Mouse (Mus musculus) kidney, postnatal 0 days (tissue): Measurements from ENCODE around the gene Ada. TPM values are rescaled to one million over a fixed set of nuclear protein-coding genes. Genes with fewer than 3 reads are reported as not detected.
"Not testable (repeated sequence)": the region's sequence is repeated elsewhere in the genome, so short reads cannot be mapped to it uniquely, and the experiment has no call there.

Experiments
- ATAC-seq: fragments of 200-750 bp; cut with Nextera tagmentation; replicated peaks from 2 replicates; pipeline ENCODE4 v1.8.0; 2017; ENCODE audit warnings: low read depth, moderate number of reproducible peaks, moderate TSS enrichment, moderate library complexity; ENCODE audit not compliant: low FRiP score
- DNase-seq: peaks from one replicate; pipeline ENCODE4 v3.0.0-alpha.2; 2016; ENCODE audit warnings: low spot score
- H3K27ac ChIP-seq: fragments of 300-500 bp; sonication (generic); 2 replicates; pipeline ENCODE4 v1.5.1; 2014; ENCODE audit warnings: mild to moderate bottlenecking
- H3K27me3 ChIP-seq: fragments of 300-500 bp; sonication (generic); 2 replicates; pipeline ENCODE4 v1.6.1; 2014; ENCODE audit warnings: low read length, mixed read lengths; ENCODE audit not compliant: insufficient read depth
- H3K36me3 ChIP-seq: fragments of 300-500 bp; sonication (generic); 2 replicates; pipeline ENCODE4 v1.6.1; 2014; ENCODE audit warnings: low read length, mixed read lengths; ENCODE audit not compliant: insufficient read depth
- H3K4me1 ChIP-seq: fragments of 300-500 bp; sonication (generic); replicated peaks from 2 replicates; pipeline ENCODE4 v1.6.1; 2014; ENCODE audit warnings: antibody characterized with exemption, low read length, mixed read lengths; ENCODE audit not compliant: insufficient read depth
- H3K4me2 ChIP-seq: fragments of 300-500 bp; sonication (generic); 2 replicates; pipeline ENCODE4 v1.6.1; 2014; ENCODE audit warnings: mild to moderate bottlenecking, low read length, moderate library complexity, mixed read lengths
- H3K4me3 ChIP-seq: fragments of 300-500 bp; sonication (generic); replicated peaks from 2 replicates; pipeline ENCODE4 v1.5.1; 2014; ENCODE audit warnings: low read depth, low read length
- H3K9ac ChIP-seq: fragments of 300-500 bp; sonication (generic); 2 replicates; pipeline ENCODE4 v1.6.1; 2014; ENCODE audit warnings: low read depth, low read length
- H3K9me3 ChIP-seq: fragments of 300-500 bp; sonication (generic); replicated peaks from 2 replicates; pipeline ENCODE4 v1.6.1; 2016; ENCODE audit warnings: low read length, inconsistent platforms, mixed read lengths
- CTCF ChIP-seq: IDR thresholded peaks from 2 replicates; pipeline ENCODE4 v1.5.1; 2016; ENCODE audit warnings: antibody characterized with exemption, low read depth, mild to moderate bottlenecking, moderate library complexity
- WGBS: fragments of 180-500 bp; shearing (Covaris S2); extraction: QIAGEN DNeasy Blood & Tissue Kit; methylation state at CpG from one replicate; pipeline ENCODE4 v1.1.7; 2014; 5-methylcytosine and 5-hydroxymethylcytosine counted together
- polyA plus RNA-seq: library from polyadenylated mRNA; unstranded; fragments of >200 nt; fragmentation: Nextera tagmentation; extraction: Ambion mirVana; gene quantifications from 2 replicates; pipeline ENCODE4 v1.2.1, GENCODE M21; 2015

The Ada gene
- polyA plus RNA-seq, 1 experiment from 2014 or later: 7.7 TPM

DNA sequence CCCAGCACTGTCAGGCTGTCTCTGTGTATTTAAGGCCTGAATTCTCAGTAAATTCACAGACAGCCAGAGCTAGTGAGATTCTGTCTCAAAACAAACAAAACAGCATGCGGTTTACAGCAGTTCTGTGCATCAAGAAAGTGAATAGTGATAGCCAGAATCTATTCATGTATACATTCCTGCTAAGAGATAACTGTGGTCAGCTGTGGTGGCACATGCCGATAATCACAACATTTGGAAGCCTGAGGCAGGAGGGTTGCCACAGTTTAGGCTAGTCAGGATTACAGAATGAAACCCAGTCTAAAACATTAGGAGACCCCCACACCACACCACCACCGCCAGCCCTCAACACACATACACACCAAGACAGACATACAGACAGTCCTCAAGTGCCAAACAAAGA, 60.3 kb downstream of the Ada start:
- Histone ChIP-seq H3K27me3 (no peaks in the 10 kb centered on the region), H3K4me3 (no peak overlapping the region), H3K9ac (no peak overlapping the region), H3K4me1 (peaks cover 33% of the 10 kb centered on the region), H3K36me3 (no peaks in the 10 kb centered on the region), H3K27ac (peak overlapping the region; percentile 11; the same call in 1 of the 2 replicates), H3K4me2 (no peak overlapping the region), H3K9me3 (no peaks in the 10 kb centered on the region)
- no peak for TF ChIP-seq CTCF
- no peak for DNase-seq
- no peak for ATAC-seq
- 75% methylated on average over 3 of the region's 3 CpGs for WGBS

DNA sequence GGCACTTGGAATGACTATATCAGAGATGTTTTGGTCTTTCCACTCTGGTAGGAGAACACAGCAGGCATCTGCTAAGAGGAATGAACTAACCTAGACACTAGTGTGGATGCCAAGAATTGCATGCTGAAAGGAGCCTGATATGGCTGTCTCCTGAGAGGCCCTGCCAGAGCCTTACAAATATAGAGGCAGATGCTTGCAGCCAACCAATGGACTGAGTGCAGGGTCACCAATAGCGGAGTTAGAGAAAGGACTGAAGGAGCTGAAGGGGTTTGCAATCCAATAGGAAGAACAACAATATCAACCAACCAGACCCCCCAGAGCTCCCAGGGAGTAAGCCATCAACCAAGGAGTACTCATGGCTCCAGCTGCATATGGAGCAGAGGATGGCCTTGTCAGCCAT, 61.7 kb downstream of the Ada start:
- ATAC-seq, H3K27ac ChIP-seq, H3K9me3 ChIP-seq, H3K9ac ChIP-seq, DNase-seq, H3K4me2 ChIP-seq, H3K36me3 ChIP-seq, H3K27me3 ChIP-seq, H3K4me3 ChIP-seq: not testable (repeated sequence)
- H3K4me1 ChIP-seq: peaks cover 26% of the 10 kb centered on the region
- 100% methylated on average over 1 of the region's 1 CpGs for WGBS

DNA sequence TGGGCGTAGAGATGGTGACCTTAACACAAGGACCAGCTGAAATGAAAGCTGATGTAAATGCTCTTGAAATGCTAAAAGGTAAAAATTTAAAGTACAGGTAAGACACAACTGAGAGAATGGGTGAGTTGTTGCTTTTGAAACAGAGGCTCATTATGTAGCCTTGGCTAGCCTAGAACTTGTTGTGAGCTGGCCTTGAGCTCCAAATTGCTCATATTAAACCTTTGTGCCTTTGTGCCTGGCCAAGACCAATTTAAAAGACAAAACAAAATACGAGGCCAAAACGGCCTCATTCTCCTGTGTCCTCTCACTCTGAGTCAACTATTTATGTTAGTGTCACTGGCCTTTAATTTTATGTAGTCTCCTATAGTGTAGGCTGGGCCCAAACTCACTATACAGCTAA, 63.2 kb downstream of the Ada start:
- ATAC-seq (no peak), DNase-seq (no peak)
- H3K4me2 ChIP-seq: no peak overlapping the region
- TF ChIP-seq CTCF: no peak
- 53% methylated on average over 3 of the region's 3 CpGs for WGBS
- no peaks in the 10 kb centered on the region for H3K9me3 ChIP-seq
- no peak overlapping the region for H3K4me3 ChIP-seq
- H3K27ac ChIP-seq: no peak overlapping the region
- H3K36me3 ChIP-seq: no peaks in the 10 kb centered on the region
- H3K4me1 ChIP-seq: peaks cover 21% of the 10 kb centered on the region
- H3K9ac ChIP-seq: no peak overlapping the region
- no peaks in the 10 kb centered on the region for H3K27me3 ChIP-seq

- ATAC-seq (no peak), DNase-seq (no peak)
- Histone ChIP-seq H3K4me1 (peaks cover 21% of the 10 kb centered on the region), H3K27ac (peak overlapping the region; percentile 85), H3K9ac (0 out of 2 replicates have a peak overlapping the region, but pooled peaks have one; percentile 24), H3K36me3 (no peaks in the 10 kb centered on the region), H3K4me2 (no peak overlapping the region), H3K9me3 (no peaks in the 10 kb centered on the region), H3K4me3 (no peak overlapping the region), H3K27me3 (no peaks in the 10 kb centered on the region)
- 72% methylated on average over 5 of the region's 5 CpGs for WGBS
- TF ChIP-seq CTCF: no peak
These were observed 63.8 kb downstream of the Ada start for GRCm38 (mm10) chr2:163686233-163686632.

DNA sequence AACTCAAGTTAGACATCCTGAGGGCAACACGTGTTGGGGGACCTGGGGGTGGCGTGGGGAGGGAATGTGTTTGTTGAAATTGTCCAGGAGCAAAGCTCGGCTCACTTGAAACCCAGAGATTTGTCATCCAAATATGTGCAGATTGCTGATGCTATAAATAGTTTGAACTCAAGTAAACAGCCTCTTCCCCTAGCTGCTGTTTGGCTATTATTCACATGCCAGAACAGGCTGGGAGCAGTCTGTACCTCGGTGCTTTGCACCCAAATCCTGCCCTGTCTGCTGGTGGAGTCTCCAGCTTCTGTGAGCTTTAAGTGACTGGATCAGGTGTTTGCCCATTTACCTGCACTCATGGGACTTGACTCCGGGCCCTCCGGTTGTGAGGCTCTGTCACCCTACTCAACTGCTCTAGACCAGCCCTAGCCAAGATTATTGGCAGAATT, 64.3 kb downstream of the Ada start:
- ATAC-seq: no peak
- H3K27ac ChIP-seq: peak overlapping the region; percentile 85
- 0 out of 2 replicates have a peak overlapping the region, but pooled peaks have one; percentile 24 for H3K9ac ChIP-seq
- 50% methylated on average over 6 of the region's 6 CpGs for WGBS
- no peaks in the 10 kb centered on the region for H3K27me3 ChIP-seq
- peak; percentile 24; the same call in 1 of the 2 replicates for TF ChIP-seq CTCF
- H3K4me1 ChIP-seq: peaks cover 18% of the 10 kb centered on the region
- DNase-seq: peak; percentile 84
- H3K9me3 ChIP-seq: no peaks in the 10 kb centered on the region
- no peaks in the 10 kb centered on the region for H3K36me3 ChIP-seq
- H3K4me2 ChIP-seq: no peak overlapping the region
- H3K4me3 ChIP-seq: no peak overlapping the region

GRCm38 (mm10) chr2:163685287-163685686, 64.8 kb downstream of the Ada start:
- H3K9me3 ChIP-seq: no peaks in the 10 kb centered on the region
- no peak overlapping the region for H3K9ac ChIP-seq
- H3K27ac ChIP-seq: peak overlapping the region; percentile 85
- H3K4me1 ChIP-seq: peaks cover 17% of the 10 kb centered on the region
- TF ChIP-seq CTCF: no peak
- DNase-seq (no peak), ATAC-seq (no peak)
- 46% methylated on average over 4 of the region's 4 CpGs for WGBS
- H3K4me2 ChIP-seq: no peak overlapping the region
- no peaks in the 10 kb centered on the region for H3K27me3 ChIP-seq
- H3K36me3 ChIP-seq: no peaks in the 10 kb centered on the region
- H3K4me3 ChIP-seq: no peak overlapping the region

- DNase-seq (no peak), ATAC-seq (no peak)
- H3K4me3 ChIP-seq: no peak overlapping the region
- no peak for TF ChIP-seq CTCF
- 84% methylated on average over 2 of the region's 2 CpGs for WGBS
- no peak overlapping the region for H3K9ac ChIP-seq
- H3K4me2 ChIP-seq: no peak overlapping the region
- H3K36me3 ChIP-seq: no peaks in the 10 kb centered on the region
- H3K27me3 ChIP-seq: no peaks in the 10 kb centered on the region
- peaks cover 17% of the 10 kb centered on the region for H3K4me1 ChIP-seq
- H3K9me3 ChIP-seq: no peaks in the 10 kb centered on the region
- H3K27ac ChIP-seq: no peak overlapping the region
These were observed 67.7 kb downstream of the Ada start for GRCm38 (mm10) chr2:163682344-163682743.
